Mouse (Mus musculus) megakaryocyte-erythroid progenitor cell, adult 5-6 weeks (primary cell): Measurements from ENCODE around the gene Mllt3. TPM values are rescaled to one million over a fixed set of nuclear protein-coding genes. Genes with fewer than 3 reads are reported as not detected.

Experiments
- ATAC-seq: replicated peaks from 2 replicates; pipeline ENCODE4 v1.8.0; 2016; ENCODE audit warnings: mild to moderate bottlenecking, inconsistent platforms; ENCODE audit not compliant: severe bottlenecking, poor library complexity, low FRiP score, low TSS enrichment
- total RNA-seq, 2 experiments: library from RNA; stranded (forward) in 1 of 2; stranded (reverse) in 1 of 2; fragments of 200-1000, 215-1000 nt in 1 of 2; fragments of >200 nt in 1 of 2; fragmentation: Nextera tagmentation in 1 of 2; gene quantifications; 2 replicates each; pipeline ENCODE4 v1.2.3; 2014 to 2017

Mllt3 gene
- total RNA-seq, 2 experiments from 2014 or later: 74.7 to 125 TPM

DNA sequence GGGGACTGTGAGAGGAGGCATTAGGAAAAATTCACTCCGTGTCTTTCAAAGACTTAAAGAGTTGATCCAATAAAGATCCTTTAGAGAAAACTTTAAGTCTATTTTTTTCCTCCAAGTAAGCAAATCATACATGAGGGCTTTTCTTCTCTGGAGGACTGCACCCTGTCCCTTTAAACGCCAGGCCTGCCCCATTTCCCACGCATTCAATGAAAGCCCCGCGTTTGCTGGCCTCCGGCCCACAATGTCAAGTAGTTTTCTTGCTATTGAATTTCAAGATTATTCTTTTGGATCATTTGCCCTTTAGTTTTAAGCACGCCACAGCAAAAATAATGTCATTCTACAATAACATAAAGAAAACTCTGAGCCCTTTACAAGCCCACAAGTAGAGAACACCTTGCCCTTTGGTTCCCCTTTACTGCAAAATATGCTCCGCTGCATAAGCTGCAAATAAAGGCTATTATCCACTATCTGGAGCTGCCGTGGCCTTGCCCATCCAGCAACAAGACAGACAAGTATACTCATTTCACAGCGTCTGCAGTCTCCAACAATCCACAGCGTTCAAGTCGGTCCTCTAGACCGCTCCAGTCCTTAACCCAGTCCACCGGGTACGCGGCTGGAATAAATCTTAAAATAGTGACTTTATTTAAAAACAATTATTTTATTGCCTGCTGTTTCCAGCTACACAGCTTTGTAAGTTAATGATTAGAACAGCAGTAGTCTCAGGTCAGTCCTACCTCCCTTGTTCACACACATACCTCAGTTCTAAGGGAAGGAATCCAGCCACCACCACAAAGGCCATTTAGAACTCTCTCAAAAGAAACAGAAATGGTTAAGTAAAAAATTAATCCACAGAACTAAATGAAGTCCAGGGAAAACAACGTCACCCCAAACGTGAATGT, 15.5 kb downstream of the Mllt3 start:
- no peak for ATAC-seq

DNA sequence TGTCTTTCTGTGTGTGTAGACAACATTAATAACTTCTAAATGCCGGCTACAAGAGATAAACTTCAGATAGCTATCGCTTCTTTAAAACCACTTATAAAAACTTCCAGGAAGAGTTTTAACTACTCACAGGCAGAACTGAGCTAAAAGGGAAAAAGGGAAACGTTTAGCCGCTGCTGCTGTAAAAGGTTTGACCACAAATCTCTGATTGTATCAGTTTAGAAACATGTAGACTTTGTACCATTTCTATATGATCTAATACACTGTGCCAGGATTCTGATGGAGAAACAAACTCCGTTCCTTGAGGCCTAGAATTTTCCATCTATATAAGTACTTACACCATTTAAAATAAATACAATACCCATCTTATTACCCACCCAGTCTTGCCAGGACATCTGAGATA, 17.4 kb downstream of the Mllt3 start:
- 0 out of 2 replicates have a peak, but pooled peaks have one; percentile 3 for ATAC-seq

DNA sequence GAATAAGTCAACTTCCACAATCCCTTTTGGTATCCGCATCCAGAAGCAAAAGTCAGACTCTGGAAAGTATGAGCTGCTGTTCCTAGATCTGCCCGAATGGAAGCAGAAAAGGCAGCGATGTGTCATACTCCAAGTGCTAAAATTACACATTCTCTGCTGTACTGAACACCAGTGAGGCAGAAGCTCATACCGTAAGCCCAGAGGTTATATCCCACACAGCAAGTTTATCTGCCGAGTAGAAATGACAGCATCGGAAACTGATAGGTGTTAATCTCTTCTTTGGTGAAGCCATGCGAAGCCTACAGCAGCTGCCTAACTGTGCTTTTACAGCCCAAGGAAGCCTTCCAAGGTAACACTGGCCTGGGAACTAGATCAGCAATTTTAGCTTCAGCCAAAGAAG, 17.9 kb downstream of the Mllt3 start:
- peak; percentile 79 for ATAC-seq

- no peak for ATAC-seq
Measured at GRCm38 (mm10) chr4:88012774-88013173, 20.4 kb downstream of the Mllt3 start.

GRCm38 (mm10) chr4:88011870-88012572, 21.1 kb downstream of the Mllt3 start:
- ATAC-seq: no peak

DNA sequence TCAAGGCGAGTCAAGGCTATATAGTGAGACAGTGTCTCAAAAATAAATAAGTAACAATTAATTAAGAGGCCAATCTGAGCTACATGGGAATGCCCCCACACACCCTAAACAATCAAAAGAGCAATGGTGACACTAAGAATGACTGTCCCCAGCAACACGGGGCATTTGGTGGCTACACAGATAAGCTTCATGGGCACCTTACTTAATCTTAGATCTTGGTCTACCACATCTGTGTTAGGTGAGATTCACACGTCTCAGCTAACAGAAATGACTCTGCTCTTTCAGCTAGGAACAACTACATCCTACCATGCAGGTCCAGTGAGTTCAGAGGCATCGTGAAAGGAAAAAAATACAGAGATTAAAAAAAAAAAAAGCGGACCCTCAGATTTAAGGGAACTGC, 22.7 kb downstream of the Mllt3 start:
- peak; percentile 42 for ATAC-seq

- peak; percentile 37; the same call in 1 of the 2 replicates for ATAC-seq
Measured at GRCm38 (mm10) chr4:88005801-88006200, 27.4 kb downstream of the Mllt3 start.

- peak; percentile 90 for ATAC-seq
Measured at GRCm38 (mm10) chr4:88003159-88003948, 29.8 kb downstream of the Mllt3 start.

- no peak for ATAC-seq
Measured at GRCm38 (mm10) chr4:87991710-87992109, 41.5 kb downstream of the Mllt3 start.

DNA sequence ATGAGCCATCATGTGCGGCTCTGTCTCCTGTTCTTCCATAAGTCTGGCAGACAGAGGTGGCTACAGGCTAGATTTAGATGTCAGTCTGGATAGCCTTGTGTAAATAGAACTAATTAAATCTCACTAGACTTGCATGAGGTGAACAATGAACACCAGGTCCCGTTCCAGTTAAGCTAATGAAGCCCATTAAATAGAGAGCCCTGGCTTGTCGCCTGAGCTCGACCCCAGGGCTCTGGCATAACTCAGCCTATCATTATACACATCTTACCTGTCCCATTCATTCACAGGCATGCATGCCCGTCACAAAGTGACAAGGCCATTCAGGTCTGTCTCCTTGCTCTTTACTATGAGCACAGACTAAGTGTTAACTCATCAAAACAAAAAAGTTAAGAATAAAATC, 42.2 kb downstream of the Mllt3 start:
- no peak for ATAC-seq

DNA sequence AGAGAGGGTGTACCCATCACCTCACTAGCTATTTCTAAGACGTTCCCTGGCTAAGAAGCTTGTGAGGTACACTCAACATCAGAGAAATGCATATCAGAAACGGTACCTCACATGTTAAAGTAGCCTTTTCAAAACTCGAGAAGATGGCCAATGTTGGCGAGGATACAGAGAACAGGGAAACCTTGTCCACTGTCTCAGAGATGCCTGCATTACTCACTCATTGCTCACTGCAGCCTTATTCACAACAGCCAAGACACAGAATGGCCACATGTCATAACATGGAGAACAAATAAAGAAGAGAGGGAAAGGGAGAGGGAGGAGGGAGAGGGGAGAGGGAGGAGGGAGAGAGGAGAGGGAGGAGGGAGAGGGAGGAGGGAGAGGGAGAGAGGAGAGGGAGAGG, 47.9 kb downstream of the Mllt3 start:
- no peak for ATAC-seq

- ATAC-seq: no peak
Measured at GRCm38 (mm10) chr4:87984589-87984988, 48.6 kb downstream of the Mllt3 start.

GRCm38 (mm10) chr4:87984091-87984490, 49.1 kb downstream of the Mllt3 start:
- ATAC-seq: no peak

DNA sequence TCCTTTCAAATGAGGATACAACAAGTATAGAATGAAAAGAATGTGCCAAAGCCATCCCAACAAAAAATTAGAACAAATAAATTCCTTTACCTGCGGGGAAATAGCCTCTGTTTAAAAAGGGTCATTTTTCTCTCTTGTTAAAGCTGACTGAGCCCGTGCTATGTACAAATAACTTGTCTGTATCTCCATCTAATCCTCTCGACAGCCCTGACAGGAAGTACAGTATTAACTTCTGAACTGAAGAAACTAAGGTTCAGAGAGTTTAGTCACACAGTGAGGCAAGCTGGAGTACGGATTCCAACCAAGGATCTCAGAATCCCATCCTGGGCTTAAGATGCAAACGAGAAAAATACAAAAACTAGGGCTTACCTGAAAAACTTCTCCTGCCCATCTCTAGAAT, 50.6 kb downstream of the Mllt3 start:
- no peak for ATAC-seq

DNA sequence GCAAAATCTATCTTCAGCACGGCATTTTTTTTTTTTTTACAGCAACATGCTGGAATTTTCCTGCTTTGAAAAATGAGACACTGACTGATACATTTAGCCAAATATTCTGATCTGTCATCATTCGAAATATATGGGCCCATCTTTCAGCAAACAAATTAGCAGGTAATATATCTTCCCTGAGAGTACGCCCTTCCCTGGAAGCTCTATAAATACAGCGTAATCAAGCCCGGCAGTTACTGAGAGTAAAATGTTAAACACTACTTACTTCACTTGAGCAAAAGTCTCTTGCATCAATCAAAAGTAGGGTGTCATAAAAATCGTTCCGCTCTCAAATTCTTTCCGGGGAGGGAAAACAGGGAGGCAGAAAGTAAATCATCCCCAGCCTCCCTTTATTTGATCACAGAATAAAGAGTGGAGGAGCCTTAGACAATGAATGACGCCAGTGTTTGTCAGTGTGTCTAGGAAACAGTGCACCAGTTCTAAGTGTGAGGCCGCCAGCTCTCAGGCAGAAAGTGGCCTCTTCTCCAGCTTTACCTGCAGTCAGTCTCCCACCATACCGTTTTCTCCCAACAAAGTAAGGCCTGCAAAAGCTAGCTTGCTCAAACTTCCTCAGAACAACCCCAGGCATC, 55.2 kb downstream of the Mllt3 start:
- no peak for ATAC-seq

GRCm38 (mm10) chr4:87965836-87966235, 67.3 kb downstream of the Mllt3 start:
- no peak for ATAC-seq

DNA sequence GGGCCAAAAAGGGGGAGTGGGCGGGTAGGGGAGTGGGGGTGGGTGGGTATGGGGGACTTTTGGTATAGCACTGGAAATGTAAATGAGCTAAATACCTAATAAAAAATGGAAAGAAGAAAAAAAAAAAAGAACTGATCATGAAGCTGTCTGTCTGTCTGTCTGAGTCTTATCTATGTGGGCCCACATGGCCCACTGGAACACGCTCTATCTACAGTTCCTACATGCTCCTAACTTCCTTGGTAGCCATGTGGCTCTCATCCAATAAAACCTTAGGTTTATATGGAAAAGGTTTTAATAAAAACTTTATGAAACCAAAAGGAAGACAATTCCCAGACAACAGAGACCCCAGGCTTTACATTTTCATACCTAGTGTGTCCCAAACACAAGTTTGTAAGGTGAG, 68.3 kb downstream of the Mllt3 start:
- peak; percentile 79; the same call in 1 of the 2 replicates for ATAC-seq

GRCm38 (mm10) chr4:87963773-87964076, 69.4 kb downstream of the Mllt3 start:
- ATAC-seq: no peak

GRCm38 (mm10) chr4:87963055-87963772, 70.0 kb downstream of the Mllt3 start:
- ATAC-seq: no peak
